Mouse (Mus musculus): ENCODE measurements around the gene Irgc1. TPM values are rescaled to one million over a fixed set of nuclear protein-coding genes. Genes with fewer than 3 reads are reported as not detected.
A peak's percentile ranks its signal among the peaks of the same experiment; 100 is the strongest.
"Not testable (repeated sequence)": the region's sequence is repeated elsewhere in the genome, so short reads cannot be mapped to it uniquely, and the experiment has no call there.

The Irgc1 gene
- polyA plus RNA-seq, 1 experiment from 2014 or later = 0.29 TPM

- Histone ChIP-seq H3K9me3 (replicated peaks; ENCODE audit: control insufficient read depth, low read length) (no peaks in the 10 kb centered on the region), H3K27ac (ENCODE audit: low read length) (no peak overlapping the region), H3K27me3 (ENCODE audit: control insufficient read depth, insufficient read depth, low read length) (no peaks in the 10 kb centered on the region), H3K9ac (ENCODE audit: low read length) (no peak overlapping the region), H3K4me2 (ENCODE audit: low read depth, low read length) (no peak overlapping the region), H3K36me3 (ENCODE audit: control insufficient read depth, insufficient read depth) (peaks cover 19% of the 10 kb centered on the region), H3K4me1 (ENCODE audit: control insufficient read depth, insufficient read depth, low read length) (peaks cover 2% of the 10 kb centered on the region; the same call in 1 of the 2 replicates), H3K4me3 (ENCODE audit: low read length) (no peak overlapping the region)
- 95% methylated on average over 13 of the region's 13 CpGs for WGBS
- 0 out of 2 replicates have a peak, but pooled peaks have one; percentile 4 for ATAC-seq (replicated peaks; ENCODE audit: extremely low read depth, insufficient read depth, low FRiP score)
Observed at GRCm38 (mm10) chr7:24405649-24406048, 46.4 kb downstream of the Irgc1 start.

DNA sequence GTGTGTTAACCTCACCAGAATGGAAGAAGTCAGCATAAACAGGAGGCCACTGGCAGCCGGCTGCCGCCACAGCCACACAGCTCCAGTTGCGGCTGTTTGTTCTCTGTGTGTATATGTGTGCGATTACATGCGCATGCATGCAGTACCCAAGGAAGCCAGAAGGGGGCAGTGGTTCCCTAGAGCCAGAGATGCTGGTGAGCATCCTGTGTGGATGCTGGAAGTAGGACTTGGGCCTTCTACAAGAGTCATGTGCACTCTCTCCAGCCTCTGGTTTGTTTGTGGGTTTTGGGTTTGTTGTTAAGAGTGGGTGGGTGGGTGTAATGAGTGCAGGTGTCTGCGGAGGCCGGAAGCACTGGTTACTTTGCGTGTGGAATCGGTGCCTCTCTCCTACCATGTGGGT, 49.2 kb downstream of the Irgc1 start:
- Histone ChIP-seq H3K9me3 (replicated peaks; ENCODE audit: control insufficient read depth, low read length) (no peaks in the 10 kb centered on the region), H3K27ac (ENCODE audit: low read length) (no peak overlapping the region), H3K4me1 (ENCODE audit: control insufficient read depth, insufficient read depth, low read length) (peaks cover 2% of the 10 kb centered on the region), H3K9ac (ENCODE audit: low read length) (no peak overlapping the region), H3K4me2 (ENCODE audit: low read depth, low read length) (no peak overlapping the region), H3K4me3 (ENCODE audit: low read length) (no peak overlapping the region), H3K36me3 (ENCODE audit: control insufficient read depth, insufficient read depth) (peaks cover 19% of the 10 kb centered on the region), H3K27me3 (ENCODE audit: control insufficient read depth, insufficient read depth, low read length) (no peaks in the 10 kb centered on the region)
- no peak for ATAC-seq (replicated peaks; ENCODE audit: extremely low read depth, insufficient read depth, low FRiP score)
- 94% methylated on average over 9 of the region's 9 CpGs for WGBS

GRCm38 (mm10) chr7:24400489-24400888, 51.6 kb downstream of the Irgc1 start:
- not testable (repeated sequence) for ATAC-seq (replicated peaks; ENCODE audit: extremely low read depth, insufficient read depth, low FRiP score); H3K9ac ChIP-seq (ENCODE audit: low read length); H3K27ac ChIP-seq (ENCODE audit: low read length); H3K4me1 ChIP-seq (ENCODE audit: control insufficient read depth, insufficient read depth, low read length); H3K27me3 ChIP-seq (ENCODE audit: control insufficient read depth, insufficient read depth, low read length); H3K9me3 ChIP-seq (replicated peaks; ENCODE audit: control insufficient read depth, low read length)
- Histone ChIP-seq H3K36me3 (ENCODE audit: control insufficient read depth, insufficient read depth) (peaks cover 14% of the 10 kb centered on the region; the same call in 1 of the 2 replicates), H3K4me3 (ENCODE audit: low read length) (peak overlapping the region; percentile 67), H3K4me2 (ENCODE audit: low read depth, low read length) (peak overlapping the region; percentile 64)
- WGBS = 85% methylated on average over 4 of the region's 4 CpGs

DNA sequence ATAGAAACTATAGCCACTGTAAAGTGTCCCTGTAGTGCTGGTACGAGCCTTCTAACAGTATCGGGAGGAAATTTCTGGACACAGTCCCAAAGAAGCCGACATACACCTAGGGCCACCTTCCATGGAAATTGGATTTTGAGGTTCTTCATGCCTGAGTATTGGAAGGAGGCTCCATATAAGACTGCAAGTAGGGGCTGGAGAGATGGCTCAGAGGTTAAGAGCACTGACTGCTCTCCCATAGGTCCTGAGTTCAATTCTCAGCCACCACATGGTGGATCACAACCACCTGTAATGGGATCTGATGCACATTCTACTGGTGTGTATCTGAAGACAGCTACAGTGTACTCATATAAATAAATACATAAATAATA, 52.0 kb downstream of the Irgc1 start:
- peaks cover 13% of the 10 kb centered on the region; the same call in 1 of the 2 replicates for H3K36me3 ChIP-seq (ENCODE audit: control insufficient read depth, insufficient read depth)
- 14% methylated on average over 3 of the region's 3 CpGs for WGBS
- H3K4me2 ChIP-seq (ENCODE audit: low read depth, low read length) = peak overlapping the region; percentile 64
- H3K4me1 ChIP-seq (ENCODE audit: control insufficient read depth, insufficient read depth, low read length) = no peaks in the 10 kb centered on the region; the same call in 1 of the 2 replicates
- H3K27me3 ChIP-seq (ENCODE audit: control insufficient read depth, insufficient read depth, low read length) = no peaks in the 10 kb centered on the region
- H3K9me3 ChIP-seq (replicated peaks; ENCODE audit: control insufficient read depth, low read length) = no peaks in the 10 kb centered on the region
- H3K27ac ChIP-seq (ENCODE audit: low read length) = peak overlapping the region; percentile 97
- ATAC-seq (replicated peaks; ENCODE audit: extremely low read depth, insufficient read depth, low FRiP score) = no peak
- H3K4me3 ChIP-seq (ENCODE audit: low read length) = peak overlapping the region; percentile 67
- peak overlapping the region; percentile 78 for H3K9ac ChIP-seq (ENCODE audit: low read length)

DNA sequence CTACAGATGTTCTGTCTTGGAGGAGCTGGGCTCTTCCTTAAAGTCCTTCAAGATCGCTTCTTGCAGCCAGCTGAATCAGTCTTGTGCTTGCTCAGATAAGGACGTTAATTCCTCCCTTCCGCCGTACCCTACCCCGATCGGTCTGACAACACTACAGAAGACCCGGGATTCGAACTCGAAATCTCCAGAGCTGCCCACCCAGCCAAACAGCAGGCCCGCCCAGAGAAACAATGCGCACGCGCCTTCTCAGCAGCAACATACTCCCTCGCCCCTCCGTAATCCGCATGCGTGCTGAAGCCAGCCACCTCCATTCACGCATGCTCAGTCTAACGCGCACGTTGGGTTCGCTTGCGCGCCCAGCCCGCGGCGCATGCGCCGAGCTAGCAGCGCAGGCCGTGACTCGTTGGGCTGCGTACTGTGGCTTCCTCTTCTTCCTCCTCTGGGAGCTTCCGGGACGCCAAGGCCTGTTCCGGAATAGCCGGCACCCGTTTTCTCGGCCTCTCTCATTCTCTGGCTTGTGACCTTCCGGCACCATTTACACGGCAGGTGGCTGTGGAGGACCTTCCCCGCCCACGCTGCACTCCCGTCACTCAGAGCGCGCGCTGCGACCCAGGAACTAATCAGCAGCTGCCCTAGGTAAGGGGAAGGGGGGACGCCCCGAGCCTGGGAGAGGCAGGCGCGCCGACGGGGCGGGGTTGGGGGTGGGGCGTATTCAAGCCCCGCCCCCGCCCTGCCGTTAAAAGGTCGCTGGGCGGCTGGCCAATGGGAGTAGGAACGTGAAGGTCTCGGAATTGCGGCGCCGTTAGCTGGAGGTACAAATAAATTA, 52.6 kb downstream of the Irgc1 start, which contains the start of gene Smg9:
Gene Smg9 (plus strand): TSS at position 364 of the 826 bp plus-strand sequence.
- Histone ChIP-seq H3K27ac (ENCODE audit: low read length) (peak within 1 kb of the TSS; percentile 97), H3K4me3 (ENCODE audit: low read length) (peak within 1 kb of the TSS; percentile 67), H3K9me3 (replicated peaks; ENCODE audit: control insufficient read depth, low read length) (no peaks in the 10 kb centered on the region), H3K4me1 (ENCODE audit: control insufficient read depth, insufficient read depth, low read length) (no peaks in the 10 kb centered on the region; the same call in 1 of the 2 replicates), H3K27me3 (ENCODE audit: control insufficient read depth, insufficient read depth, low read length) (no peaks in the 10 kb centered on the region), H3K4me2 (ENCODE audit: low read depth, low read length) (peak within 1 kb of the TSS; percentile 64), H3K36me3 (ENCODE audit: control insufficient read depth, insufficient read depth) (peaks cover 11% of the 10 kb centered on the region; the same call in 1 of the 2 replicates), H3K9ac (ENCODE audit: low read length) (peak within 1 kb of the TSS; percentile 78)
- peak; percentile 96 for ATAC-seq (replicated peaks; ENCODE audit: extremely low read depth, insufficient read depth, low FRiP score)
- 2% methylated on average over 66 of the region's 66 CpGs for WGBS

DNA sequence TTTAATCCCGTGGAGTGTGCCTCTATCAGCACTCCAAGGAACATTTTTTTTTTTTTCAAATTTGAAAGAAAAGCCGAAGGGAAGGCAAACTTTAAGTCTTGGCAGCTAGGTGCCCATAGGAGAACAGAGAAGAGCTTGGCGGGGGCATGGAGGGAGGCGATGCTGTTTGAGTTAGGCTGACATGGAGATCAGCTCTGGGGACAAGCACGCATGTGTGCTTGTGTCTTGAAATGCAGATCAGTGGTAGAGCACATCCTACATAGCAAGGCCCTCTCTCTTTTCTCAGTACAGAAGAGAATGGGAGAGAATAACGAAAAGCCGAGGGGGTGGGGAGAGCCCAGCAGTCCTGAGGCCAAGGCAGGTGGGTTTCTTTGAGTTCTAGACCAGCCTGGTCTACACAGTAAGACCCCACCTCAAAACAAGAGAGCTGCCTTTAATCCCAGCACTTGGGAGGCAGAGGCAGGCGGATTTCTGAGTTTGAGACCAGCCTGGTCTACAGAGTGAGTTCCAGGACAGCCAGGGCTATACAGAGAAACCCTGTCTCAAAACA, 53.7 kb downstream of the Irgc1 start:
- Histone ChIP-seq H3K27ac (ENCODE audit: low read length) (no peak overlapping the region), H3K9ac (ENCODE audit: low read length) (no peak overlapping the region), H3K36me3 (ENCODE audit: control insufficient read depth, insufficient read depth) (peaks cover 10% of the 10 kb centered on the region; the same call in 1 of the 2 replicates), H3K27me3 (ENCODE audit: control insufficient read depth, insufficient read depth, low read length) (no peaks in the 10 kb centered on the region), H3K4me2 (ENCODE audit: low read depth, low read length) (no peak overlapping the region), H3K9me3 (replicated peaks; ENCODE audit: control insufficient read depth, low read length) (no peaks in the 10 kb centered on the region), H3K4me1 (ENCODE audit: control insufficient read depth, insufficient read depth, low read length) (no peaks in the 10 kb centered on the region; the same call in 1 of the 2 replicates), H3K4me3 (ENCODE audit: low read length) (no peak overlapping the region)
- no peak for ATAC-seq (replicated peaks; ENCODE audit: extremely low read depth, insufficient read depth, low FRiP score)
- WGBS = 93% methylated on average over 8 of the region's 8 CpGs

DNA sequence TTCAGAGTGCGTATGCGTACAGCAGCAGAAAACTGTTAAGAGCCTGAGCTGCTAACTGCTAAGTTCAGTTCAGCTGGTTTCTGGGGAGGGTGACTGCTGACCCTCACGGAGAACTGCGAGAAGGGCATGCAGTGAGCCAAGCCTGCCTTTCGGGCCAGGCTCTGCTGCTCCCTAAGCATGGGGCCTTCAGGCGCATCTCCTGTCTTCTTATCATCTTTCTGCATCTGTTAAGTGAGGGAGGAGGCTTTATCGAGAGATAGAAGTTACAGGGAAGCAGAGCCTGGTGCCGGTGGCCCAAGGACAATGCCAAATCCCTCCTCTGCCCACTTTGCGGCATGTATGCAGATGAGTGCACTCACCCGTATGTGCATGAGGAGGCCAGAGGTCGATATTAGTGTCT, 55.3 kb downstream of the Irgc1 start:
- ATAC-seq (replicated peaks; ENCODE audit: extremely low read depth, insufficient read depth, low FRiP score) = no peak
- Histone ChIP-seq H3K36me3 (ENCODE audit: control insufficient read depth, insufficient read depth) (no peaks in the 10 kb centered on the region), H3K4me2 (ENCODE audit: low read depth, low read length) (no peak overlapping the region), H3K9me3 (replicated peaks; ENCODE audit: control insufficient read depth, low read length) (no peaks in the 10 kb centered on the region), H3K4me3 (ENCODE audit: low read length) (no peak overlapping the region), H3K27me3 (ENCODE audit: control insufficient read depth, insufficient read depth, low read length) (no peaks in the 10 kb centered on the region), H3K9ac (ENCODE audit: low read length) (no peak overlapping the region), H3K4me1 (ENCODE audit: control insufficient read depth, insufficient read depth, low read length) (no peaks in the 10 kb centered on the region; the same call in 1 of the 2 replicates), H3K27ac (ENCODE audit: low read length) (no peak overlapping the region)
- 64% methylated on average over 11 of the region's 11 CpGs for WGBS

GRCm38 (mm10) chr7:24394475-24395161, 57.5 kb downstream of the Irgc1 start:
- Histone ChIP-seq H3K9ac (ENCODE audit: low read length) (no peak overlapping the region), H3K27me3 (ENCODE audit: control insufficient read depth, insufficient read depth, low read length) (no peaks in the 10 kb centered on the region), H3K4me2 (ENCODE audit: low read depth, low read length) (no peak overlapping the region), H3K9me3 (replicated peaks; ENCODE audit: control insufficient read depth, low read length) (no peaks in the 10 kb centered on the region), H3K27ac (ENCODE audit: low read length) (no peak overlapping the region; the same call in 1 of the 2 replicates), H3K4me1 (ENCODE audit: control insufficient read depth, insufficient read depth, low read length) (no peaks in the 10 kb centered on the region; the same call in 1 of the 2 replicates), H3K36me3 (ENCODE audit: control insufficient read depth, insufficient read depth) (no peaks in the 10 kb centered on the region), H3K4me3 (ENCODE audit: low read length) (no peak overlapping the region)
- WGBS = 63% methylated on average over 15 of the region's 15 CpGs
- ATAC-seq (replicated peaks; ENCODE audit: extremely low read depth, insufficient read depth, low FRiP score) = no peak
